Mouse (Mus musculus) embryonic facial prominence, embryonic 11.5 days (tissue): ENCODE measurements around the gene Igfbp4. TPM values are rescaled to one million over a fixed set of nuclear protein-coding genes. Genes with fewer than 3 reads are reported as not detected.

Source experiments
- ATAC-seq: fragments of 200-750 bp; cut with Nextera tagmentation; replicated peaks from 2 replicates; pipeline ENCODE4 v1.8.0; 2017; ENCODE audit warnings: low read depth; ENCODE audit not compliant: insufficient number of reproducible peaks, low FRiP score, low TSS enrichment
- DNase-seq: peaks from one replicate; pipeline ENCODE4 v3.0.0-alpha.2; 2015; ENCODE audit warnings: low spot score
- H3K27ac ChIP-seq: fragments of 300-500 bp; sonication (generic); replicated peaks from 2 replicates; pipeline ENCODE4 v1.5.1; 2014; ENCODE audit warnings: mild to moderate bottlenecking, low read depth, low read length, control low read depth
- H3K27me3 ChIP-seq: fragments of 300-500 bp; sonication (generic); 2 replicates; pipeline ENCODE4 v1.6.1; 2014; ENCODE audit warnings: mild to moderate bottlenecking, low read length, moderate library complexity, mixed read lengths; ENCODE audit not compliant: control insufficient read depth, insufficient read depth
- H3K36me3 ChIP-seq: fragments of 300-500 bp; sonication (generic); replicated peaks from 2 replicates; pipeline ENCODE4 v1.6.1; 2014; ENCODE audit warnings: low read depth, mild to moderate bottlenecking, low read length, moderate library complexity, mixed read lengths; ENCODE audit not compliant: control insufficient read depth, insufficient read depth
- H3K4me1 ChIP-seq: fragments of 300-500 bp; sonication (generic); 2 replicates; pipeline ENCODE4 v1.6.1; 2014; ENCODE audit warnings: low read length, mixed read lengths; ENCODE audit not compliant: control insufficient read depth, insufficient read depth
- H3K4me2 ChIP-seq: fragments of 300-500 bp; sonication (generic); 2 replicates; pipeline ENCODE4 v1.6.1; 2014; ENCODE audit warnings: low read depth, mild to moderate bottlenecking, control low read depth, low read length, moderate library complexity
- H3K4me3 ChIP-seq: fragments of 300-500 bp; sonication (generic); 2 replicates; pipeline ENCODE4 v1.5.1; 2014; ENCODE audit warnings: low read depth, low read length, control low read depth
- H3K9ac ChIP-seq: fragments of 300-500 bp; sonication (generic); replicated peaks from 2 replicates; pipeline ENCODE4 v1.6.1; 2014; ENCODE audit warnings: mild to moderate bottlenecking, control low read depth, low read length
- H3K9me3 ChIP-seq: fragments of 300-500 bp; sonication (generic); replicated peaks from 2 replicates; pipeline ENCODE4 v1.6.1; 2016; ENCODE audit warnings: mild to moderate bottlenecking, low read length, inconsistent platforms, mixed read lengths; ENCODE audit not compliant: control insufficient read depth
- WGBS: fragments of 180-500 bp; shearing (Covaris S2); extraction: QIAGEN DNeasy Blood & Tissue Kit; methylation state at CpG from one replicate; pipeline ENCODE4 v1.1.7; 2014; 5-methylcytosine and 5-hydroxymethylcytosine counted together
- polyA plus RNA-seq: library from polyadenylated mRNA; unstranded; fragments of >200 nt; fragmentation: Nextera tagmentation; extraction: Ambion mirVana; gene quantifications from 2 replicates; pipeline ENCODE4 v1.2.1, GENCODE M21; 2014

Gene Igfbp4
- polyA plus RNA-seq, 1 experiment from 2014 or later: 477 TPM

DNA sequence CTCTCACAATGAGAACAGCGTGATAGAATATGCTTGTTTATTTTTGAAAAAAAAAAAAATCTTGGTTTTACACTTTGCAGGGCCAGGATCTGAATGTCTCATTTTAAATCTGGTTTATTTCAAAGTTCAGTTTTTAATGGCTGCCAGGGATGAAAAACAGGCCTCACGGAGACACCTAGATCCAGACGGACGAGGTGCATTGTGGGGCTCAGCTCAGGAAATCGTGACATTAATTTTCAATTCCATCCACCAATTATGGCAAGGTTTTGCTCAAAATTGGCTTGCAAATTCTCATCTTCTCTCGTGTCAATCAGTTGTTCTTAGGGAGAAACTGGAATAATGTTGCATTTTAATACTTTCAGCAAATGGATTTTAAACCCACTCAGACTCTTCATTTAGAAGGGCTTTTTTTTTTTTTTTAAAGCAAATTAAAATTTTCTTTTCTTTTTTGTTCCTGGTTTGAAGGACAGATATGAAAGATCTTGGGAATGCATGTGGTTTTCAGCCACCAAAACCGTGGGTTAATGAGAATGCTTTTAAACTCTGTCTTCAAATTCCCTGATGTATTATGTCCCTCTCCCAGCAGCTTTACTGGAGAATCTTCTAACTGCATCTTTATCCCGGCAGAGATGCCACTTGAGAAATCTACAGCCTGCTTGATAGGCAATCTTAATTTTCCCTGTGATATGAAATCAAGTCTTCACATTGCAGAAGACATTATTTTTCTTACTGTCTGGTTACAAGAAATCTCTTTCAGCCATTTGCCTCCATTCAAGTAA, 56.1 kb downstream of the Igfbp4 start:
- ATAC-seq: no peak
- H3K36me3 ChIP-seq: no peaks in the 10 kb centered on the region
- H3K4me2 ChIP-seq: no peak overlapping the region
- no peaks in the 10 kb centered on the region for H3K9me3 ChIP-seq
- no peak overlapping the region for H3K27ac ChIP-seq
- WGBS: 54% methylated on average over 8 of the region's 8 CpGs
- DNase-seq: no peak
- H3K4me1 ChIP-seq: no peaks in the 10 kb centered on the region
- no peaks in the 10 kb centered on the region for H3K27me3 ChIP-seq
- no peak overlapping the region for H3K4me3 ChIP-seq
- H3K9ac ChIP-seq: no peak overlapping the region

- 88% methylated on average over 9 of the region's 9 CpGs for WGBS
- ATAC-seq: no peak
- no peak for DNase-seq
- H3K27me3 ChIP-seq: no peaks in the 10 kb centered on the region
- H3K36me3 ChIP-seq: no peaks in the 10 kb centered on the region
- no peak overlapping the region for H3K4me3 ChIP-seq
- no peaks in the 10 kb centered on the region for H3K9me3 ChIP-seq
- H3K4me1 ChIP-seq: no peaks in the 10 kb centered on the region
- no peak overlapping the region for H3K27ac ChIP-seq
- H3K4me2 ChIP-seq: no peak overlapping the region
- H3K9ac ChIP-seq: no peak overlapping the region
These were observed 57.9 kb downstream of the Igfbp4 start for GRCm38 (mm10) chr11:99098924-99099323.

DNA sequence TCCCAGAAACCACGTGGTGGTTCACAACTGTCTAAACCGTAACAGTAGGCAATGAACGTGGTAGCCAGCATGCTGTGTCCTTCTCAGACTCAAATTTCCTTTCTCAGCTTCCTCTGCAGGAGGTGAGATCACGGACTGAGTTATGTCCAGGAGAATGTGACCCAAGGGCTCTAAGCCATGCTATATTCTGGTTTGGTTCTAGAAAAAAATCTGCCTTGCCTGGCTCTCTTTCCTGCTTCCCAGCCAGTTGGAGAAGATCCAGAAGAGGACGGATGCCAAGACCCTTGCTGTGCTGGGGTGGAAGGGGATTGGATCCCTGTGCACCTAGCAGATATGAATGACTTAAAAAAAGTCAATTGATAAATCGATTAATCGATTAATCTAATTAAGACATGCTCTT, 58.5 kb downstream of the Igfbp4 start:
- no peak overlapping the region for H3K9ac ChIP-seq
- H3K4me1 ChIP-seq: no peaks in the 10 kb centered on the region
- DNase-seq (no peak), ATAC-seq (no peak)
- H3K9me3 ChIP-seq: no peaks in the 10 kb centered on the region
- no peak overlapping the region for H3K4me3 ChIP-seq
- H3K27ac ChIP-seq: no peak overlapping the region
- 91% methylated on average over 7 of the region's 7 CpGs for WGBS
- no peak overlapping the region for H3K4me2 ChIP-seq
- no peaks in the 10 kb centered on the region for H3K36me3 ChIP-seq
- no peaks in the 10 kb centered on the region for H3K27me3 ChIP-seq

- WGBS: 89% methylated on average over 5 of the region's 5 CpGs
- Histone ChIP-seq H3K27me3 (no peaks in the 10 kb centered on the region), H3K9ac (no peak overlapping the region), H3K4me1 (no peaks in the 10 kb centered on the region), H3K4me2 (no peak overlapping the region), H3K36me3 (no peaks in the 10 kb centered on the region), H3K9me3 (no peaks in the 10 kb centered on the region), H3K4me3 (no peak overlapping the region), H3K27ac (no peak overlapping the region)
- no peak for ATAC-seq
- DNase-seq: no peak
These were observed 59.2 kb downstream of the Igfbp4 start for GRCm38 (mm10) chr11:99100215-99100614.

- Histone ChIP-seq H3K27me3 (no peaks in the 10 kb centered on the region), H3K4me1 (peaks cover 4% of the 10 kb centered on the region; the same call in 1 of the 2 replicates)
These were observed 60.6 kb downstream of the Igfbp4 start for GRCm38 (mm10) chr11:99101693-99102092.

GRCm38 (mm10) chr11:99102575-99103270, 61.7 kb downstream of the Igfbp4 start:
- no peaks in the 10 kb centered on the region for H3K9me3 ChIP-seq
- H3K36me3 ChIP-seq: no peaks in the 10 kb centered on the region
- H3K27ac ChIP-seq: no peak overlapping the region
- peaks cover 7% of the 10 kb centered on the region; the same call in 1 of the 2 replicates for H3K4me1 ChIP-seq
- DNase-seq (no peak), ATAC-seq (no peak)
- H3K27me3 ChIP-seq: no peaks in the 10 kb centered on the region
- H3K4me3 ChIP-seq: no peak overlapping the region
- H3K9ac ChIP-seq: no peak overlapping the region
- no peak overlapping the region for H3K4me2 ChIP-seq
- 89% methylated on average over 9 of the region's 9 CpGs for WGBS

More at GRCm38 (mm10) chr11:99101693-99102092, 60.6 kb downstream of the Igfbp4 start:
- Histone ChIP-seq H3K9ac (no peak overlapping the region), H3K4me2 (no peak overlapping the region), H3K36me3 (no peaks in the 10 kb centered on the region), H3K9me3 (no peaks in the 10 kb centered on the region), H3K4me3 (no peak overlapping the region), H3K27ac (no peak overlapping the region)
- WGBS: 84% methylated on average over 8 of the region's 8 CpGs
- ATAC-seq (no peak), DNase-seq (no peak)

Other genes with a start within 250 kb of the Igfbp4 start
- gene Msl1, start 245.7 kb upstream of the Igfbp4 start, polyA plus RNA-seq: 20.2 and 22.0 TPM in 2 replicates
- 41.9 and 44.3 TPM in 2 replicates for gene Casc3, start 236.3 kb upstream of the Igfbp4 start, polyA plus RNA-seq
- 1.1 TPM in 2 replicates for gene Rapgefl1, start 204.5 kb upstream of the Igfbp4 start, polyA plus RNA-seq
- 4.4 and 4.6 TPM in 2 replicates for gene Wipf2, start 177.6 kb upstream of the Igfbp4 start, polyA plus RNA-seq
- gene Cdc6, start 133.4 kb upstream of the Igfbp4 start, polyA plus RNA-seq: 55.4 and 57.1 TPM in 2 replicates
- 32.7 and 40.2 TPM in 2 replicates for gene Rara, start 113.4 kb upstream of the Igfbp4 start, polyA plus RNA-seq
- 0.25 and 0.43 TPM in 2 replicates for gene Gjd3, start 58.2 kb upstream of the Igfbp4 start, polyA plus RNA-seq
- 397 and 439 TPM in 2 replicates for gene Top2a, start 17.1 kb upstream of the Igfbp4 start, polyA plus RNA-seq
- 0.22 and 0.86 TPM in 2 replicates for gene Tns4, start 48.1 kb downstream of the Igfbp4 start, polyA plus RNA-seq
- gene Ccr7, start 113.8 kb downstream of the Igfbp4 start, polyA plus RNA-seq: 0.31 and 0.60 TPM in 2 replicates
- 223 and 226 TPM in 2 replicates for gene Smarce1, start 189.8 kb downstream of the Igfbp4 start, polyA plus RNA-seq
- gene Krt222, start 202.8 kb downstream of the Igfbp4 start, polyA plus RNA-seq: 0.18 and 0.49 TPM in 2 replicates
- 0.11 and 0.22 TPM in 2 replicates for gene Krt24, start 244.0 kb downstream of the Igfbp4 start, polyA plus RNA-seq